Mouse (Mus musculus): ENCODE results near the gene Ifitm5. TPM values are rescaled to one million over a fixed set of nuclear protein-coding genes. Genes with fewer than 3 reads are reported as not detected.

Ifitm5 gene
- polyA plus RNA-seq, 1 experiment: 1.2 TPM

- Histone ChIP-seq H3K27me3 (ENCODE audit: control insufficient read depth, insufficient read depth, low read length) (no peaks in the 10 kb centered on the region), H3K36me3 (ENCODE audit: control insufficient read depth, insufficient read depth, low read length) (no peaks in the 10 kb centered on the region), H3K4me3 (ENCODE audit: extremely low read depth, insufficient read depth, insufficient read length) (no peak overlapping the region), H3K27ac (ENCODE audit: insufficient read depth, low read length) (no peak overlapping the region), H3K4me1 (ENCODE audit: control insufficient read depth, insufficient read depth, insufficient read length) (no peaks in the 10 kb centered on the region)
- DNase-seq (ENCODE audit: low read depth in 1 of 2, low spot score in 2 of 2): no peak
- no peak for TF ChIP-seq POLR2A (IDR thresholded peaks at IDR 0.05; ENCODE audit: low read depth, low read length)
- no peak for TF ChIP-seq CTCF (IDR thresholded peaks at IDR 0.05; ENCODE audit: extremely low read depth, insufficient read depth, insufficient read length, insufficient replicate concordance)
- 91% methylated on average over 2 of the region's 2 CpGs for WGBS
Measured at GRCm38 (mm10) chr7:140962733-140963132, 12.6 kb upstream of the Ifitm5 start.

- no peaks in the 10 kb centered on the region for H3K4me1 ChIP-seq (ENCODE audit: control insufficient read depth, insufficient read depth, insufficient read length)
- H3K4me3 ChIP-seq (ENCODE audit: extremely low read depth, insufficient read depth, insufficient read length): no peak overlapping the region
- no peaks in the 10 kb centered on the region for H3K36me3 ChIP-seq (ENCODE audit: control insufficient read depth, insufficient read depth, low read length)
- no peaks in the 10 kb centered on the region for H3K27me3 ChIP-seq (ENCODE audit: control insufficient read depth, insufficient read depth, low read length)
- no peak overlapping the region for H3K27ac ChIP-seq (ENCODE audit: insufficient read depth, low read length)
- TF ChIP-seq CTCF (IDR thresholded peaks at IDR 0.05; ENCODE audit: extremely low read depth, insufficient read depth, insufficient read length, insufficient replicate concordance) (no peak), POLR2A (IDR thresholded peaks at IDR 0.05; ENCODE audit: low read depth, low read length) (no peak)
- 78% methylated on average over 2 of the region's 2 CpGs for WGBS
- DNase-seq (ENCODE audit: low read depth in 1 of 2, low spot score in 2 of 2): no peak
Measured at GRCm38 (mm10) chr7:140961416-140961815, 11.3 kb upstream of the Ifitm5 start.

- TF ChIP-seq POLR2A (IDR thresholded peaks at IDR 0.05; ENCODE audit: low read depth, low read length) (no peak), CTCF (IDR thresholded peaks at IDR 0.05; ENCODE audit: extremely low read depth, insufficient read depth, insufficient read length, insufficient replicate concordance) (no peak)
- 83% methylated on average over 5 of the region's 5 CpGs for WGBS
- DNase-seq (ENCODE audit: low read depth in 1 of 2, low spot score in 2 of 2): no peak
- no peaks in the 10 kb centered on the region for H3K36me3 ChIP-seq (ENCODE audit: control insufficient read depth, insufficient read depth, low read length)
- H3K4me1 ChIP-seq (ENCODE audit: control insufficient read depth, insufficient read depth, insufficient read length): peaks cover 4% of the 10 kb centered on the region; the same call in 1 of the 2 replicates
- no peak overlapping the region for H3K4me3 ChIP-seq (ENCODE audit: extremely low read depth, insufficient read depth, insufficient read length)
- no peak overlapping the region for H3K27ac ChIP-seq (ENCODE audit: insufficient read depth, low read length)
- H3K27me3 ChIP-seq (ENCODE audit: control insufficient read depth, insufficient read depth, low read length): no peaks in the 10 kb centered on the region
Measured at GRCm38 (mm10) chr7:140960026-140960425, 9.9 kb upstream of the Ifitm5 start.

- no peaks in the 10 kb centered on the region for H3K27me3 ChIP-seq (ENCODE audit: control insufficient read depth, insufficient read depth, low read length)
- peak in 1 of 2 experiments; percentile 19 for DNase-seq (ENCODE audit: low read depth in 1 of 2, low spot score in 2 of 2)
- 16% methylated on average over 9 of the region's 9 CpGs for WGBS
- H3K36me3 ChIP-seq (ENCODE audit: control insufficient read depth, insufficient read depth, low read length): no peaks in the 10 kb centered on the region
- H3K4me3 ChIP-seq (ENCODE audit: extremely low read depth, insufficient read depth, insufficient read length): no peak overlapping the region
- H3K4me1 ChIP-seq (ENCODE audit: control insufficient read depth, insufficient read depth, insufficient read length): peaks cover 9% of the 10 kb centered on the region; the same call in 1 of the 2 replicates
- no peak overlapping the region for H3K27ac ChIP-seq (ENCODE audit: insufficient read depth, low read length)
- TF ChIP-seq CTCF (IDR thresholded peaks at IDR 0.05; ENCODE audit: extremely low read depth, insufficient read depth, insufficient read length, insufficient replicate concordance) (peak; percentile 22; the same call in 1 of the 2 replicates), POLR2A (IDR thresholded peaks at IDR 0.05; ENCODE audit: low read depth, low read length) (no peak)
Measured at GRCm38 (mm10) chr7:140959181-140959901, 9.2 kb upstream of the Ifitm5 start.

DNA sequence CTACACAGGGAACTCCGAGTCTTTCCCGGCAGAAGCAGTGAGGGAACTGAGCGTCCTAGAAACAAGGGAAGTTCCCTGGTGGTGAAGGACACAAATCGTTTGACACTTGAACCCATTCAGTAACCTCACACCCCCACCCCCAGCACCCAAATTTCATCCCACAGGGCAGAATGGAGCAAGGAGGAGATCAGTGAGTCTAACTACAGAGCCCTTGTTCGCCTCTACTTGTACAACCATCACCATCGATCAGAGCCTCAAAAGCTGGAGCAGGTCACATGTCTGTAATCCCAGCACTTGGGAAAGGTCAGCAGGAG, 6.4 kb upstream of the Ifitm5 start:
- WGBS: 64% methylated on average over 6 of the region's 6 CpGs
- TF ChIP-seq CTCF (IDR thresholded peaks at IDR 0.05; ENCODE audit: extremely low read depth, insufficient read depth, insufficient read length, insufficient replicate concordance): no peak
- no peak overlapping the region for H3K4me3 ChIP-seq (ENCODE audit: extremely low read depth, insufficient read depth, insufficient read length)

GRCm38 (mm10) chr7:140955758-140956555, 5.9 kb upstream of the Ifitm5 start, which contains the start of the genes Gm45717 and Ifitm2:
Gene Gm45717 (minus strand): TSS chr7:140955937.
Gene Ifitm2 (minus strand): TSS chr7:140955987.
- no peak for DNase-seq (ENCODE audit: low read depth in 1 of 2, low spot score in 2 of 2)
- Histone ChIP-seq H3K4me1 (ENCODE audit: control insufficient read depth, insufficient read depth, insufficient read length) (peaks cover 20% of the 10 kb centered on the region; the same call in 1 of the 2 replicates), H3K4me3 (ENCODE audit: extremely low read depth, insufficient read depth, insufficient read length) (peak within 1 kb of the TSS; percentile 43; the same call in 1 of the 2 replicates), H3K27ac (ENCODE audit: insufficient read depth, low read length) (peak within 1 kb of the TSS; percentile 66), H3K27me3 (ENCODE audit: control insufficient read depth, insufficient read depth, low read length) (no peaks in the 10 kb centered on the region), H3K36me3 (ENCODE audit: control insufficient read depth, insufficient read depth, low read length) (no peaks in the 10 kb centered on the region)
- TF ChIP-seq POLR2A (IDR thresholded peaks at IDR 0.05; ENCODE audit: low read depth, low read length): no peak
- no peak for TF ChIP-seq CTCF (IDR thresholded peaks at IDR 0.05; ENCODE audit: extremely low read depth, insufficient read depth, insufficient read length, insufficient replicate concordance)
- WGBS: 26% methylated on average over 11 of the region's 11 CpGs

More for the DNA sequence above, 6.4 kb upstream of the Ifitm5 start:
- peaks cover 20% of the 10 kb centered on the region; the same call in 1 of the 2 replicates for H3K4me1 ChIP-seq (ENCODE audit: control insufficient read depth, insufficient read depth, insufficient read length)
- H3K27ac ChIP-seq (ENCODE audit: insufficient read depth, low read length): peak overlapping the region; percentile 66
- DNase-seq (ENCODE audit: low read depth in 1 of 2, low spot score in 2 of 2): no peak
- no peaks in the 10 kb centered on the region for H3K36me3 ChIP-seq (ENCODE audit: control insufficient read depth, insufficient read depth, low read length)
- H3K27me3 ChIP-seq (ENCODE audit: control insufficient read depth, insufficient read depth, low read length): no peaks in the 10 kb centered on the region
